Mouse (Mus musculus) left cerebral cortex, adult 6 months (tissue): ENCODE measurements around the gene Gm8453. TPM values are rescaled to one million over a fixed set of nuclear protein-coding genes. Genes with fewer than 3 reads are reported as not detected.

Experiments used
- long read RNA-seq, 2 experiments: library from polyadenylated mRNA; unstranded; transcript quantifications; one replicate each; pipeline ENCODE4 v2.0.0; 2019 to 2020
- polyA plus RNA-seq: library from polyadenylated mRNA; unstranded; fragments of <200 nt; fragmentation: Nextera tagmentation; gene quantifications from 2 replicates; pipeline ENCODE4 v1.2.3, GENCODE M21; 2021

Gene Gm8453
- not detected in 2 replicates for polyA plus RNA-seq
- long read RNA-seq, experiment 1 = 0 reads
- long read RNA-seq, experiment 2 = 0 reads

GRCm38 (mm10) chr7:22229384-22229783, at the start of gene Gm8453:
TSS of gene Gm8453 (minus strand) at chr7:22229484.

GRCm38 (mm10) chr7:22201164-22201563, 28.1 kb downstream of the Gm8453 start, which contains the start of gene Gm8653:
TSS of gene Gm8653 (minus strand) at chr7:22201264.

GRCm38 (mm10) chr7:22189077-22189476, 40.2 kb downstream of the Gm8453 start, which contains the start of gene Vmn1r143:
TSS of gene Vmn1r143 (plus strand) at chr7:22189377.

Other genes with a start within 250 kb of the Gm8453 start
- not detected in 2 replicates for gene Vmn1r137, start 234.9 kb downstream of the Gm8453 start, polyA plus RNA-seq
- gene Vmn1r138, start 200.6 kb downstream of the Gm8453 start, polyA plus RNA-seq = not detected in 2 replicates
- gene Gm6176, start 173.2 kb downstream of the Gm8453 start, polyA plus RNA-seq = not detected in 2 replicates
- gene Vmn1r139, start 160.4 kb downstream of the Gm8453 start, polyA plus RNA-seq = not detected in 2 replicates
- not detected in 2 replicates for gene Gm16451, start 111.2 kb downstream of the Gm8453 start, polyA plus RNA-seq
- not detected in 2 replicates for gene Gm10666, start 94.7 kb downstream of the Gm8453 start, polyA plus RNA-seq
- gene Vmn1r142, start 65.4 kb downstream of the Gm8453 start, polyA plus RNA-seq = not detected in 2 replicates
- not detected in 2 replicates for gene Vmn1r143, start 40.1 kb downstream of the Gm8453 start, polyA plus RNA-seq
- gene Gm8653, start 28.2 kb downstream of the Gm8453 start, polyA plus RNA-seq = not detected in 2 replicates
- gene Gm4187, start 100.2 kb upstream of the Gm8453 start, polyA plus RNA-seq = not detected in 2 replicates
- not detected in 2 replicates for gene Gm8660, start 141.6 kb upstream of the Gm8453 start, polyA plus RNA-seq
- gene Vmn1r148, start 184.1 kb upstream of the Gm8453 start, polyA plus RNA-seq = not detected in 2 replicates
- gene Vmn1r149, start 208.7 kb upstream of the Gm8453 start, polyA plus RNA-seq = not detected in 2 replicates
- not detected in 2 replicates for gene Gm10665, start 234.6 kb upstream of the Gm8453 start, polyA plus RNA-seq